Mouse (Mus musculus): ENCODE measurements at regions not wholly inside any gene's neighbourhood (a gene's known extent, or its start where the extent isn't known, plus 50 kb on each side); places are given as distances from the start of the nearest gene placed in this dataset.

- DNase-seq (ENCODE audit: low spot score in 2 of 2), result no peak
These were observed 67.3 kb downstream of the Mgst1 start for GRCm38 (mm10) chr6:138207293-138207844.

- DNase-seq (ENCODE audit: low spot score in 2 of 2), result no peak
These were observed 75.1 kb downstream of the Mgst1 start for GRCm38 (mm10) chr6:138215189-138215588.

DNA sequence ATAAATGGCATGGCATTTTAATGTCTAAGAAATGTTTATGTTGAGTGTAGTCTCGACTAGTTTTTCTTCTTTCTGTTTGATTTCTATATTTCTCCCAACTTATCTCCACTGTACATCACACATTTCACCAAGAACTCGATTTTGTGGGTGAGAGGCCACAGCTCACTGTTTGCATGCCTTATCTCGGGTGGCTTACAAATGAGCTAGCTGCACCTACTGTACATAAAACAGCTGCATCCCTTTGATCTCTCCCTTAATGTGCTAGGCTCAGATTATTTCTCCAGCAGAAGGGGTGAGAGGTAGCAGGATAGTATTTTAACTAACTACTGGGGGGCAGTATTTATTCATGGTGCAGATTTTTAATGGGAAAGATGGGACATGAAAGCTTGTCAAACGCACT is 92.3 kb downstream of the Mgst1 start:
- peak in 1 of 2 experiments; percentile 9 for DNase-seq (ENCODE audit: low spot score in 2 of 2)

DNA sequence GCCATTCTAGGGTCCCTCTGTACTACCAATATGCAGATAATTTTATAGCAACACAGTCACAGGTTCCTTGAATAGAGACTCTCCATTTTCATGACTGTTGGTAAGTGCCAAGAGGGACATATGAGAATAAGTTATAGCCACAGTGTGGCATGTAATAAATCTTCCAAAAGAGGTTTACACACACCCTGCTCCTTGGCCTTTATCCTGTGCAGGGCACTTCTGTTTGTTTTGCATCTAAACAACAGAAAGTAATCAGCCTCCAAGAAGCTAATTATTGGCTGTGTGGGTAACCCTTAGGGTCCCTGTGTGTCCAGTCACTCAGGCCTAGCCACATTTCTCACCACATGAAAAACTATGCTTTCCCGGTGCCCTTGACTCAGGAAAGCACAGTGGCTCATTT is 102.7 kb downstream of the Mgst1 start:
- DNase-seq (ENCODE audit: low spot score in 2 of 2), result no peak

GRCm38 (mm10) chr6:138266668-138267067 is 126.6 kb downstream of the Mgst1 start:
- no peak for DNase-seq (ENCODE audit: low spot score in 2 of 2)

Measured in urinary bladder, postnatal 36 days (tissue).